Mouse (Mus musculus) liver, embryonic 13.5 days (tissue): Measurements from ENCODE around the gene Rundc3a. TPM values are rescaled to one million over a fixed set of nuclear protein-coding genes. Genes with fewer than 3 reads are reported as not detected.
"Not testable (repeated sequence)": the region's sequence is repeated elsewhere in the genome, so short reads cannot be mapped to it uniquely, and the experiment has no call there.

Source experiments
- ATAC-seq: fragments of 200-750 bp; cut with Nextera tagmentation; 2 replicates; pipeline ENCODE4 v1.8.0; 2017; ENCODE audit warnings: low read depth, mild to moderate bottlenecking, moderate number of reproducible peaks, moderate library complexity
- DNase-seq: peaks from one replicate; pipeline ENCODE4 v3.0.0; 2022
- H3K27ac ChIP-seq: fragments of 300-500 bp; sonication (generic); 2 replicates; pipeline ENCODE4 v1.5.1; 2015; ENCODE audit warnings: moderate library complexity, mild to moderate bottlenecking, inconsistent platforms
- H3K27me3 ChIP-seq: fragments of 300-500 bp; sonication (generic); 2 replicates; pipeline ENCODE4 v1.6.1; 2015; ENCODE audit warnings: mild to moderate bottlenecking, inconsistent platforms
- H3K36me3 ChIP-seq: fragments of 300-500 bp; sonication (generic); 2 replicates; pipeline ENCODE4 v1.6.1; 2015; ENCODE audit warnings: mild to moderate bottlenecking, inconsistent platforms
- H3K4me1 ChIP-seq: fragments of 300-500 bp; sonication (generic); replicated peaks from 2 replicates; pipeline ENCODE4 v1.6.1; 2015; ENCODE audit warnings: inconsistent platforms
- H3K4me2 ChIP-seq: fragments of 300-500 bp; sonication (generic); 2 replicates; pipeline ENCODE4 v1.6.1; 2015; ENCODE audit warnings: inconsistent platforms, mild to moderate bottlenecking, moderate library complexity
- H3K4me3 ChIP-seq: fragments of 300-500 bp; sonication (generic); replicated peaks from 2 replicates; pipeline ENCODE4 v1.5.1; 2015; ENCODE audit warnings: mild to moderate bottlenecking, inconsistent platforms
- H3K9ac ChIP-seq: fragments of 300-500 bp; sonication (generic); 2 replicates; pipeline ENCODE4 v1.6.1; 2015; ENCODE audit warnings: mild to moderate bottlenecking, inconsistent platforms
- H3K9me3 ChIP-seq: fragments of 300-500 bp; sonication (generic); replicated peaks from 2 replicates; pipeline ENCODE4 v1.6.1; 2016; ENCODE audit warnings: inconsistent platforms
- WGBS: fragments of 180-500 bp; shearing (Covaris S2); methylation state at CpG from one replicate; pipeline ENCODE4 v1.1.7; 2015; ENCODE audit not compliant: insufficient replicate concordance; 5-methylcytosine and 5-hydroxymethylcytosine counted together
- polyA plus RNA-seq: library from polyadenylated mRNA; unstranded; fragments of >200 nt; fragmentation: Nextera tagmentation; extraction: Ambion mirVana; gene quantifications from 2 replicates; pipeline ENCODE4 v1.2.1, GENCODE M21; 2015

The Rundc3a gene
- polyA plus RNA-seq, 1 experiment from 2014 or later = 1.7 TPM

DNA sequence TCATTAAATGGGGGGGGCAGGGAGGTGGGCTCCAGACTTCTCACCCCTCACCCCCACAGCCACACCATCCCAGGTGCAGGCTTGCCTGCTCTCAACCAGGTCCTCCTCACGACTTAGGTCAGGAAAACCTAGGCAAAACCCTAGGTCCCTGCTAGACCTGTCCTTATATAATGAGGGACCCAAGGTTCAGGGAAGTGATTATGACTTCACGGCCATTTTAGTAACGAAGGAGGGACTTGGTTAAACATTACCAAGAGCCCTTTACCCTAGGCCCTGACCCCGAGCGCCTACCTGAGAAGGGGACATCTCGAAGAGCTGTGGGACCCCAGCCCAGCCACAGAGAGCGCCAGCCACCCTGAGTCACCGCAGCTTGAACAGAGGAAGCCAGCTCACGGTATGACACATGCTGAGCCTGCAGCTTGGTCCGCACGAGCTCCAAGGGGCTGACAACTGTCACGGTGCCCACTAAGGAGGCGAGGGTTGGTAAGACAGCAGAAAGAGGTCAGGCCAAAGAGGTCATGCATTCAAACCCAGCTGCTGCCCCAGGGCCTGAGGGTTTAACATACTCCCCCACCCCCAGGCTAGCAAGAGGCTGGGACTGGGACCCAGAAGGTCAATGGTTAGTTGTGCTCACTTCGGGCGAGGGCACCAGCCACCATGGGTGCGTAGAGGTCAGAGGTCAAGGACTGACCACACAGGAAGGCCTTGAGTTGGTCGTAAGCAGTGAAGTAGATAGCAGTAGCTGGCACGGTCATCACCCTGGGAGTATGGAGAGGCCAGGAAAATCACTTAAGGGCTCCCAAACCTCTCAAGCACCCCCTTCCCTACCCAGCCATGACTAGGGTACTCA is 11.2 kb downstream of the Rundc3a start:
- Histone ChIP-seq H3K4me1 (peaks cover 71% of the 10 kb centered on the region), H3K4me2 (peak overlapping the region; percentile 86), H3K27ac (peak overlapping the region; percentile 41; the same call in 1 of the 2 replicates), H3K9ac (peak overlapping the region; percentile 96), H3K4me3 (peak overlapping the region; percentile 87), H3K9me3 (no peaks in the 10 kb centered on the region), H3K27me3 (peaks cover 40% of the 10 kb centered on the region), H3K36me3 (peaks cover 47% of the 10 kb centered on the region)
- no peak for DNase-seq
- 78% methylated on average over 18 of the region's 18 CpGs for WGBS
- no peak for ATAC-seq

DNA sequence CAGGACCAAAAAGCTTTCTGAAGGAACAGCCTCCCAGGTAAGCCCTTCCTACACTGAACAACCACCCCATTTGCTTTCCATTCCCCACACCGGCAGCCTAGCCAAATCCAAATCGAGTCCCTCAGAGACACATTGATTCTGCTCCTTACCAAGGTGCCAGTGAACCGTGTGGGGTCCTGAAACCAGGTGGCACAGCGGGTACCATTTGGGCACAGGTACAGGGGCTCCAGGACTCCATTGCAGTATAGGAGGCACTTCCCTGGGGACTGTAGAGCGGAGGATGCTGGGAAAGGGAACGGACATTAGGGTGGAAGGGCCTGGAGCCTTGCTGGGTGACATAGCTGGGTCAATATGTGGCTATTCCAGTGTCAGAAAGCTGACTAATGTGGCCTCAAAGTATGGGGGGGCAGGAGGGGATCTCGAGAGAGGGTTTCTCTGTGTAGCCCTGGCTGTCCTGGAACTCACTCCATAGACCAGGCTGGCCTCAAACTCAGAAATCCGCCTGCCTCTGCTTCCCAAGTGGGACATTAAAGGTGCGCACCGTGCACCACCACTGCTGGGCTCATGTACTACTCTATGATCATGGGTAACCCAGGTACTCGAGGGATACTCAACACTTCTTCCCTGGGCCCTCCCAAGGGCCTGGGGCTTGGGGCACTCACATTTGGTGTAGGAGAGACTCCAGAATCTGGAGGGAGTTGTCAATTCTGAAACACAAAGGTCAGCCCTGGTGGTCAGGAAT is 12.5 kb downstream of the Rundc3a start:
- WGBS = 80% methylated on average over 11 of the region's 11 CpGs
- H3K4me2 ChIP-seq = peak overlapping the region; percentile 86
- H3K4me1 ChIP-seq = peaks cover 68% of the 10 kb centered on the region
- no peak for ATAC-seq
- no peak for DNase-seq
- H3K4me3 ChIP-seq = peak overlapping the region; percentile 87
- peaks cover 27% of the 10 kb centered on the region for H3K27me3 ChIP-seq
- H3K27ac ChIP-seq = peak overlapping the region; percentile 97
- H3K9me3 ChIP-seq = no peaks in the 10 kb centered on the region
- peaks cover 47% of the 10 kb centered on the region for H3K36me3 ChIP-seq
- H3K9ac ChIP-seq = peak overlapping the region; percentile 96

DNA sequence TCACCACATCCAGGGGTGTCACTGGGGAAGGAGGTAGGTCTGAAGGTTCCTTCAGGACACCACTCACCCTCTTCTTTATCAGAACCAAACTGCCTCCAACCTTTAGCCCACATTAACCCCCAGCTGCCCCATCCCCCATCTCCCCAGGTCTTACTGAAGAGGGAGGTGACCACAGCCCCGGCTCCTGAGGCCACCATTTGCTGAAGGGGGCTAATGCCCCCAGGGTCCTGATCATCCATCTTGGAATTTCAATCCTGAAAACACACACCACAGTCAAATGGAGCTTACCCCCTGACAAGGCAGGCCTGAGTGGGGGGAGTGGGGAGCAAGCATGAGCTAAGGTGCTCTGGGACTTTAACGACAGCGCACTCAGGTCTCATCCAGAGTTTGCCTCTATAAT is 13.2 kb downstream of the Rundc3a start:
- H3K4me2 ChIP-seq = peak overlapping the region; percentile 86
- no peak for ATAC-seq
- peaks cover 47% of the 10 kb centered on the region for H3K36me3 ChIP-seq
- H3K27ac ChIP-seq = peak overlapping the region; percentile 97
- DNase-seq = no peak
- H3K4me3 ChIP-seq = peak overlapping the region; percentile 87
- H3K9me3 ChIP-seq = no peaks in the 10 kb centered on the region
- H3K9ac ChIP-seq = peak overlapping the region; percentile 96
- H3K4me1 ChIP-seq = peaks cover 69% of the 10 kb centered on the region
- WGBS = 20% methylated on average over 3 of the region's 3 CpGs
- peaks cover 20% of the 10 kb centered on the region for H3K27me3 ChIP-seq

DNA sequence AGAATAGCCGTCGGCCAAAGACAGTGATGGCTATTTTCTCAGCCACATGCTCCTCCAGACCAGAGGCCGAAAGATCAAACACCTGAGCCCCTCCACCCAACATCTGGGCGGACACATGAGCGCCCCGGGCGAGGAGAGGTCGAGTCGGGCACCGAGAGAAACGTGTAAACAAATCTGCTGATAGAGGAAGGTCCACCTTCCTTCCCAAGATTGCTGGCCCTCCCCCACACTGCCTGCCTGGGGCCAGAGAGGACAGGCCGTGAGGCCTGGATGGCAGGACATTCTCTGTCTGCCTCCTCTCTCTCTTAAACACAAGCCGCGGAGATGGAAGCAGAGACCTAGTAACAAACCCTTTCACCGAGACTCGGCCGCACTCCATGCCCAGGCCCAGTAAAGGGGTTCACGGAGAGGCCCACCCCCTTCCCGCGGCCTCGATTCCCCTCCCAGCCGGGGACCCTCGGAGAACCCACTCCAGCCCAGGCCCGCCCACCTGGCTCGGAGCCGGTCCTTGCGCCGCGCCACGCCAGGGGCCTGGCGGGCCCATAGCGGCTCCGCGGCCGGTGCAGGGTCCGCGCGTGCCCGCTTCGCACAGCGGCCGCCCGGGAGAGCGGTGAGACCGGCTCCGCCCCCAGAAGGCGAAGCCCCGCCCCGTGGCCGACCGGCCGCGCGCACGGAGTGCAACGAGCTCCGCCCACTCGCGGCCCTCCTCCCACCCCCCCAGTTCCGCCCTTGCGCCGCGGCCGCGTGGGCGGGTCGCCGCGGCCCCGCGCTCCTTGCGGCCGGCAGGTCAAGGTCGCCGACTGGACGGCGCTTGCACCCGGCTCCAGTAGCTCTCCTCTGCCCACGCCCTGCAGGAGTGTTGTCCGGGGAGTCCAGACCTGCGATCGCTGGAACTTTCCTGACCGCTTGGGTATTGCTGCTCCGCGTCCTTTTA is 14.0 kb downstream of the Rundc3a start:
- Histone ChIP-seq H3K4me1 (peaks cover 71% of the 10 kb centered on the region), H3K9ac (peak overlapping the region; percentile 96), H3K4me3 (peak overlapping the region; percentile 87), H3K27ac (peak overlapping the region; percentile 97), H3K36me3 (peaks cover 42% of the 10 kb centered on the region), H3K27me3 (peaks cover 13% of the 10 kb centered on the region), H3K9me3 (no peaks in the 10 kb centered on the region), H3K4me2 (peak overlapping the region; percentile 86)
- peak; percentile 67 for ATAC-seq
- WGBS = under 1% methylated on average over 85 of the region's 85 CpGs
- DNase-seq = peak; percentile 88

DNA sequence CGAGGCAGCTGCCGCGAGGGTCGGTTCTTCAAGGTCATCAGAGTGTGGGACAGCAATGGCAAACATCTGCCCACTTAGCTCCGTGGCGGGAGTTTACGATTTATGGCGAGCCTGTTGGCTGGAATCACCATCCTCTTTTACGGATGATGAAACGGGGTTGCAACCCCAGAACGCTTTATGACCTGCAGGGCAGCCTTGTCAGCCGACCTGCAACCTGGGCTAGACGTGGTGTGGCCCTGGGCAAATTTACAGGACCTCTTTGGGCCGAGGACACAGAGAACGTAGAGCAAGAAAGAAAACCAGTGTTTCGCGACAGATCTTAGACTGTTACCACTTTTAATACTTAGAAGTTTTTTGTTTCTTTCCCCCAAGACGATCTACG is 14.6 kb downstream of the Rundc3a start, which contains the start of gene Slc25a39:
Slc25a39 (minus strand) TSS at position 113 of the 382 bp plus-strand sequence.
- ATAC-seq (no peak), DNase-seq (no peak)
- no peaks in the 10 kb centered on the region for H3K9me3 ChIP-seq
- H3K4me3 ChIP-seq = peak within 1 kb of the TSS; percentile 87
- H3K27me3 ChIP-seq = peaks cover 6% of the 10 kb centered on the region
- peak within 1 kb of the TSS; percentile 96 for H3K9ac ChIP-seq
- H3K4me2 ChIP-seq = peak within 1 kb of the TSS; percentile 86
- peak within 1 kb of the TSS; percentile 97 for H3K27ac ChIP-seq
- peaks cover 65% of the 10 kb centered on the region for H3K4me1 ChIP-seq
- under 1% methylated on average over 19 of the region's 19 CpGs for WGBS
- H3K36me3 ChIP-seq = peaks cover 35% of the 10 kb centered on the region

DNA sequence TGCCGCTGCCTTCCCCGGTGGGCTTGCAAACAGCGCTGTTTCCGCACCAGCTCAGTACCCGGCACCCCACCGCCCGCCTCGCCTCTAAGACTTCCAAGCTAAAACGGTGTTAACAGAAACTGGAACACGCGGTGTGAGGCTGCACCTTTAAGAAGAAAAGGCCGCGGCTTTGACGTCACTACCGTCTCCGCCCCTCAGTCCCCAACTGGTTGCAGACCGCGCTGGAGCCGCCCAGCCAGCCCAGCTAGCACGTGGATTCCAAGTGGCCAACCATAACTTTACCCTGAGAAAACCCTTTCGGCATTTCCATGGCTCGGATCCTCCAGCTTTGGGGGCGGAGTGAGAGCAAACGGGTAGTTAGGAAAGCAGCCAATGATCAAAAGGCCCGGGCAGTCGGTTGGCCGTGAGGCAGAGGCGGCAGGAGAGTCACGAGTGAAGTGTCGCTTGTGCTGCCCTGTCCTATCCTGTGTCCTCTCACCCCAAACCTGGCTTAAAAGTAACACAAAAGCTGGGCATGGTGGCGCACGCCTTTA is 15.2 kb downstream of the Rundc3a start:
- Histone ChIP-seq H3K4me3 (peak overlapping the region; percentile 87), H3K27ac (peak overlapping the region; percentile 97), H3K36me3 (peaks cover 29% of the 10 kb centered on the region), H3K9ac (peak overlapping the region; percentile 96), H3K27me3 (peaks cover 5% of the 10 kb centered on the region), H3K9me3 (no peaks in the 10 kb centered on the region), H3K4me2 (peak overlapping the region; percentile 86), H3K4me1 (peaks cover 65% of the 10 kb centered on the region)
- ATAC-seq (peak; percentile 88), DNase-seq (peak; percentile 99)
- WGBS = under 1% methylated on average over 32 of the region's 32 CpGs

DNA sequence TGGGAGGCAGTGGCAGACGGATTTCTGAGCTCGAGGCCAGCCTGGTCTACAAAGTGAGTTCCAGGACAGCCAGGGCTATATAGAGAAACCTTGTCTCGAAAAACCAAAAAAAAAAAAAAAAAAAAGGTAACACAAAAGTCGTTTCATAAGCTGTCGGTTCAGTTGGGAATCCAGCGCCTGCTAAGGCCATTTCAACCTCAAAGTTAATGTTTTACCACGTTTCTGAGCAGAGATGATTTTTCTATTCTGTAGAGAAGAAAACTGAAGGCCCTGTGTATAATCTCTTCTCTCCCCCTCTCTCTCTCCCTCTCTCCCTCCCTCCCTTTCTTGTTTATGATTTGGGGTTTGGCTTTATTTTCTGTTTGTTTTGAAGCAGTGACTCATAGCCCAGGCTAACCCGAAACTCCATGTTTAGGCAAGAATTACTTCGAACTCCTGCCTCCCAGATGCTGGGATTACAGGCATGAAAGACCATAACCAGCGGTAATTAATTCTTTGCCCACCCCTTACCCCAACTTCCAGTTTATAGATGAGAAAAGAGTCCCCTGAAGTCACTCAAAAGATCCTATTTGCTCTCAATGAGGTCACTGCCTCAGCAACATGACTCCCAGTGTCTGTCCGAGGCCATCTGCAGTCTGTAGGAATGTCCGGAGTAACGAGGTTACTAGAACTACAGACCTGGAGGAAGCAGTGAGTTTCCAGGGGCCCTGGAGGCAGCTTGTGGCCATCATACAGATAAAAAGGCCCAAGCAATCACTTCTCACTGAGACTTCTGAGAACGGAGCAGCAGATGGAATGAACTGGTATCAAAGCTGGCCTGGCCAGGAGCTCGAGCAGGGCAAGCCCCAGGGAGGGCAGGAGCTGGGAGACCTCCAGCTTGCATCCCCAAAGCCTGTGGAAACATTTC is 15.9 kb downstream of the Rundc3a start:
- no peak for ATAC-seq
- H3K9me3 ChIP-seq = no peaks in the 10 kb centered on the region
- no peak for DNase-seq
- peaks cover 22% of the 10 kb centered on the region for H3K36me3 ChIP-seq
- peaks cover 5% of the 10 kb centered on the region for H3K27me3 ChIP-seq
- peak overlapping the region; percentile 97 for H3K27ac ChIP-seq
- H3K4me2 ChIP-seq = peak overlapping the region; percentile 86
- 36% methylated on average over 15 of the region's 15 CpGs for WGBS
- peak overlapping the region; percentile 74 for H3K9ac ChIP-seq
- H3K4me3 ChIP-seq = peak overlapping the region; percentile 87
- H3K4me1 ChIP-seq = peaks cover 58% of the 10 kb centered on the region

DNA sequence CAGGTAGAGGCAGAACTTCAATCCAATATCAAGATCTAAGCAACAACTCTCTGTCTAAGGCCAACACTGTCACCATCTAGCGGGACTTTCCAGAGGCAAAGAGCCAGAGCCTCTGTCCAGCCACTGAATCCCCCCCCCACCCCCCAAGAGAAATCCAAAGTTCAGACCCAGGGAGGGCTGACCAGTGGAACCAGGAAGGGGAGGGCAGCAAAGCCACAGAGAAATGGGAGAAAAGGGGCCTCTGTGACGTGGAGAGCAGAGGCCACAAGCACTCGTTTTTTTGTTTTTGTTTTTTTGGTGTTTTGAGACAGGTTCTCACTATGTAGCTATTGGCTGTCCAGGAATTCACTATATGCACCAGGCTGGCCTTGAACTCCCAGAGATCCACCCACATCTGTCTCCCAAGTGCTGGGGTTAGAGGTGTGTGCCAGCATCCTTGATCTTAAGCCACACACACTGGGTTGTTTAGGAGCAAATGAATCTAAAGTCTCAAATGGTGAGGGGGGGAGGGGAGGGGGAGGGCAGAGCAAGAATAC is 16.7 kb downstream of the Rundc3a start:
- Histone ChIP-seq H3K9ac (peak overlapping the region; percentile 74), H3K4me3 (peak overlapping the region; percentile 87), H3K9me3 (no peaks in the 10 kb centered on the region), H3K4me2 (peak overlapping the region; percentile 86), H3K36me3 (peaks cover 15% of the 10 kb centered on the region), H3K27me3 (peaks cover 9% of the 10 kb centered on the region), H3K27ac (peak overlapping the region; percentile 97), H3K4me1 (peaks cover 51% of the 10 kb centered on the region)
- ATAC-seq (no peak), DNase-seq (no peak)
- WGBS = 73% methylated on average over 3 of the region's 3 CpGs

DNA sequence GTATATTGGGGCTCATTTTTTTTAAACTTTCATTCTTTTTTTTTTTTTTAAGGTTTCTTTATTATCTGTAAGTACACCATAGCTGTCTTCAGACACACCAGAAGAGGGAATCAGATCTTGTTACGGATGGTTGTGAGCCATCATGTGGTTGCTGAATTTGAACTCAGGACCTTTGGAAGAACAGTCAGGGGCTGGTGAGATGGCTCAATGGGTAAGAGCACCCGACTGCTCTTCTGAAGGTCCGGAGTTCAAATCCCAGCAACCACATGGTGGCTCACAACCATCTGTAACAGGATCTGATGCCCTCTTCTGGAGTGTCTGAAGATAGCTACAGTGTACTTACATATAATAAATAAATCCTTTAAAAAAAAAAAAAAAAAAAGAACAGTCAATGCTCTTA is 17.1 kb downstream of the Rundc3a start:
- Histone ChIP-seq H3K27me3 (peaks cover 13% of the 10 kb centered on the region), H3K27ac (peak overlapping the region; percentile 97; the same call in 1 of the 2 replicates), H3K4me1 (peaks cover 46% of the 10 kb centered on the region), H3K4me2 (peak overlapping the region; percentile 86; the same call in 1 of the 2 replicates)
- H3K36me3 ChIP-seq, ATAC-seq, H3K4me3 ChIP-seq, H3K9me3 ChIP-seq, H3K9ac ChIP-seq, DNase-seq: not testable (repeated sequence)
- WGBS = 87% methylated on average over 3 of the region's 3 CpGs
